Mouse (Mus musculus) cerebellum, adult 11 months (tissue): ENCODE measurements around the gene Cog3.
A peak's percentile ranks its signal among the peaks of the same experiment; 100 is the strongest.
"Not testable (repeated sequence)": the region's sequence is repeated elsewhere in the genome, so short reads cannot be mapped to it uniquely, and the experiment has no call there.

Source experiments
- DNase-seq: peaks from one replicate; pipeline ENCODE4 v3.0.0; 2022

The Cog3 gene

DNA sequence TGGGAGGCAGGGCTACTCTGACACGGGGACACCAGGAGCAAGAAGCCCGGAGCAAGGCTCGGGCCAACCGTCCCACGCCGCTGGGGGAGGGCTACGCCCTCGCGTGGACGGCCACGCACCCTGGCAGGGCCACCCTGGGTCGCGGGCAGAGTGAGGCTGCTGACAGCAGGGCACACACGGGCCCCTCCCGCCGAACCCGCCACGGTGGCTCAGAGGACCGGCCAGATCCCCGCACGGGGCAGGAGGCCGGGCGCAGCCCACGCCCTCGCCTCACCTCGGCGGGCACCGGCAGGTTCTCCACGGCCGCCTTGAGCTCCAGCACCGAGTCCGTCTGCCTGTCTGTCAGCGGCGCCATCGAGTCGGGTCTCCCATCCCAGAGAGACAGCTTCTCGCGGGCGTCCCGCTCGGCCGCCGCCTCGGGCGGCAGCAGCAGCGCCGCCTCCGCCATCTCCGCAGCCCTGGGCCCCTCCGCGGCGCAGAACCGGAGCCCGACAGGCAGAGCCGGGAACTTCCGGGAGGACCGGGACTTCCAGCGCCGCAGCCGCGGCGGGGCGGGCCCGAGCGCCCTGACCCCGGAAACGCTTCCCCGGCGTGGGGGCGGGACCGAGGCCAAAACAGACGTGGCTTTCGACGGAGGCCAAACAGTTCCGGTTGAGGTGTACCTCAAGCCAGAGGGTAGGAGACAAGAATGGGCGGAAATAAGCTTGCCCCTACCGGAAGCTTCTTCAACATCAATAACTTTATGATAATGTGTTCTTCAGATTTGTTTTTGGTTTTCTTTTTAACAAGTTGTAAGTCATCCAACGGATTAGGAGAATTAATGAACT, at the start of gene Cog3:
TSS of gene Cog3 (minus strand) at position 527 of the 827 bp plus-strand sequence.
- DNase-seq, result peak; percentile 97

DNA sequence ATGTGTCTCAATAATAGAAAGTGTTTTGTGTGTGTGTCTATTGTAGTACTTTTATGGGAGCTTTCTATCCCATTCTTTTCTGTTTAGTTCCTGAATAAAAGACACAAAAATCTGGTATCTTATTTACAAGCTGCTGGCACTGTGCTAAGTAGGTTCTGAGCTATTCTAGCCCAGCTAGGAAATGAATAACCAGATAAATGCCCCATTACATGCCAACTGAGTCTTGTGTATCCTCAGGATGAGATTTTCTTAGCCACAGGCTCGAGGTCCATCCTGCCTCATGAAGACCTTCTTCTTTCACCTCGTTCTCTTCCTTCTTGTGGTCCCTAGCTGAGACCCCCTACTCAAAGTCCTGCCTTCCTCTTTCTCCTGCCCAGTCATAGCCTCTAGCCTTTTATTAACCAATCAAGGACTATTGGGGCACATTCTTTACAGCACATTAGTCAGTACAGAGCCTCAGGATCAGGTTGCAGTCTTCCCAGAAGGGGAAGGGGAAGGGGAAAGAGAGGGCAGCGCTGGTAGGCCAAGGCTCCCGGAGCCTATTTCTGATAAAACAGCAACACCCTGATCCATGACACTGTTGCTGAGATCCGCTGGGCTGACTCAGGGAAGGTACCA, 43.6 kb upstream of the Cog3 start:
- no peak for DNase-seq

DNA sequence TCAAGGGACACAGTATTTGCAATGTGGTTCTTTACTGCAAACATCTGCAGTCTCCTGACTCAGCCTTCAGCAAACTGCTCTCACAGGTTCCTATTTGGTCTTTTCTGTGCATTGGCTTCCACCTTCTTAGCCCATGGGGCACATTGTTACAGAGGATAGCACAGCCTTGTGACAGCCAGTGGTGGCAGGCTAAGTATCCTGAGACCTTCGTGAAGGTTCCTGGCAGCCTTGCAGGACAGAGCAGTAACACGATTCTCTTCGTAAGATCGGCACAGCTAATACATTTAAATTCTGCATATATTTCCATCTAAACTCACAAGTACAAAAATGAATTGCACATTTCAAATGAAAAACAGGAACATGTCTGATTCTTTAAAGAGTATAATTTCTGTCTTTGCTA, 41.6 kb upstream of the Cog3 start:
- DNase-seq, result no peak

DNA sequence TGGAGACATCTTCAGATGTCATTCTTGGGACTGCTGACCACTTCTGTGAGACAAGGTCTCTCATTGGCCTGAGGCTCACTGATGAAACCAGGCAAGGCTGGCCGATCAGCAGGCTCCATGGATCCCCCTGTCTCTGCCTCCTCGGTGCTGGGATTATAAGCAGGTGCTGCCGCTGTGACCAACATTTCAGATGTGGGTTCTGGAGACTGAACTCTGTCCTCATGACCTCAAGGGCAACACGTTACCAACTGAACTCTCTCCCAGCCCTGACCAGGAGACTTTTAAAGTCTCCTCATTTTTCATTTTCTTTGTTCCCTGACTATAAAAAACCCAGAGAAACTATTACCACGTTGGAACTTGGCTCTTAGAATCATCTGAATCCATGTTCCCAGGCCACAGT, 40.4 kb upstream of the Cog3 start:
- no peak for DNase-seq

DNA sequence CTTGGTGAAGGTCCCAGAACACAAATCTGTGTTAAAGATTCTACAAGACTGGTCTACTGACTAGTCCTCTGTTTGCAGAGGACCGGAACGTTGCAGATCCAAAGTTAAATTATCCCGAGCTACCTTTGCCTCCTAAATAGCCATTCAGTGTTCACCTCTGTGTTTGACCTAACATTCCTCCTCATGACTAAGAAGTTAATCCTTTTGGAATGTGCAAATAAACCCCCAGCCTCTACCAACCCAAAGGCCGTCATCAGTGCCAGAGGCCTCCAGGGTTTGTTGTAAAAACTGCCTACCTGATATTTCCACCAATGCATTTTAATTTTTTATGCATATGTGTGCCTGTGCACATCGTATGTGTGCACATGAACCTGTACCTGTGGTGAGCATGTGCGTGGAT, 40.0 kb upstream of the Cog3 start:
- no peak for DNase-seq

DNA sequence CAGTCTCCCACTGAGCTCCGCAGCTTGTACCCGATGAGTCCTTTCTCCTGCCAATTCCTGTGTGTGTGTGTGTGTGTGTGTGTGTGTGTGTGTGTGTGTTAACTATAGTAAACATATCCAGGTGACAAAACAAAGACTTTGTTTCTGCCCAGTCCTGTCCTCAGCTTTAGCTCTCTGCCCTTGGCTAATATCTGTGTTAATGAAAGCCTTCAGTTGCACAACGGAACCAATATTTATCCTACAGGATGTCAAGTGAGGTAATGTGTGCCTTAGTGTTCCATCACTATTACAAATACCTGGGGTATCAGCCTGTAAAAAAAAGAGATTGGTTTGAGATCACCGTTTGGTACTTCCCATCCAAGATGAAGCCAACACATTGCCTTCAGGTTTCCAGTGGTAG, 38.8 kb upstream of the Cog3 start:
- DNase-seq, result no peak

DNA sequence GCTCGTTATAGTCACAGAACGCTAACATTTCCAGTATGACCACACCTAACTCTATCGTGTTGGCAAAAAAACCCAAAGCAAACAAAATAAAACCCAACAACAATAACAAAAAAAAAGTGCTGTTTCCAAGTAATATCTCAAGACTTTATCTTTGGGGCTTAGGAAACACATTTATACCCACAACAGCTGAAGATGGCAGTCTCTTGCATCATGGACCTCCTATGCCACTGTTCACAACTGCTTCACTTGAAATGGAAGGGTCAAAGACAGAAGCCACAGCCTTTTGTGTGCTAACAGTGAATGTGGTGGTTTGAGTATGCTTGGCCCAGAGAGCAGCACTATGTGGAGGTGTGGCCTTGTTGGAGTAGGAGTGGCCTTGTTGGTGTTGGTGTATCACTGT, 37.1 kb upstream of the Cog3 start:
- DNase-seq, result no peak

DNA sequence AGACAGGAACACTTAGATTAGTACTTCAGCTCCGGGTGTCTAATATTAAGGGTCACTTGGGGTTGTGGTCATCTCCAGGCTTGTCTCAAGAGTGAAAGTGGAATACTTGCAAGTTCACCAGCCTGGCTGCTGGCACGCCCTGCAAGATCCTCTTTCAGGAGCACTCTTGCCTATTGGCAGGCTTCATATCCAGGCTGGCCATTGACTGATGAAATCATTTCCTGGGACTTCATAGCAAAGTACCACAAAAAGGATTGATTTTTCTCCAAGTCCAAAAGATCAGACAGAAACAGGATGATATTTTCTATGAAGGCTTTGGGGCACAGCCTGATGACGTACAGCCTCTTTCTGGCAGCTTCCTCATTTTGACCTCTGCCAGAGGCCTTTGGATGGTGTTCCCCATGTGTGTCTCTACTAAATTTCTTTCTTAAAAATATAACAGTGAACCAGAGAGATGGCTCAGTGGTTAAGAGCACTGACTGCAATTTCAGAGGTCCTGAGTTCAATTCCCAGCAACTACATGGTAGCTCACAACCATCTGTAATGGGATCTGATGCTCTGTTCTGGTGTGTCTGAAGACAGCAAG, 36.2 kb upstream of the Cog3 start:
- no peak for DNase-seq

DNA sequence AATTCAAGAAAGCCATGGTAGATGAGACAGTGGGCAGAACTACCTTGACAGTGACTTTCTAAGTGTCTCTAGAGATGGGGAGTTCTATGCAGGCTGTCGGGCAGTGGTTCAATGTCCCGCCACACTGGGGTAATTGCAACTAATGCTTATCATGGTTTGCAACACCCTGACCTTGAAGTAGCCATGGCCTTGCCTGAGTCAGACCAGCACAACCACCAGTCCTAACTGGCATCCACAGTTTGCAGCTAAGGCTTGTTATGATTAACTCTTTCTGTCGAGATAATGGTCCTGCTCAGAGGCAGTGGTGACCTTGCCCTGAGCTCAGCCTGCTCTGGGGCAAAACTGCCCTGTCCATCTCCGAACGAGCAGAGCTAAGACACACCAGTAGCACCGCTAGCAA, 35.0 kb upstream of the Cog3 start:
- no peak for DNase-seq

DNA sequence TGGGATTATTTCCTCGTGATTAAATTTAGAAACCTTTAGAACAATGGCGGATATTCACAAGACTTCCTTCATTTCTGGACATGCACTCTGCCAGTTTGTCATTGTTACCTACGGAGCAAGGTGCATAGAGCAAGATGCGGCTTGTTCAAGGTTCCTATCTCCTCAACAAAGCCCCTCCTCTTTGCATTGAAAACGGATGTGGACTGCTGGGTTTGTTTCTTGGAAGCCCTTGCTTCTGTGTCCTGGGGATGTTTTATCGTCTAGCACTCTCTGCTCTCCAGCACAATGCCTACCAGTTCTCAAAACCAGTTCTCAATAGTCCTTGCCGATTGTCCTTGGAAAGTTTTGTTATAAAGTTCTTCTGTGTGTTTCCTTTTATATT, 33.5 kb upstream of the Cog3 start:
- DNase-seq, result no peak

DNA sequence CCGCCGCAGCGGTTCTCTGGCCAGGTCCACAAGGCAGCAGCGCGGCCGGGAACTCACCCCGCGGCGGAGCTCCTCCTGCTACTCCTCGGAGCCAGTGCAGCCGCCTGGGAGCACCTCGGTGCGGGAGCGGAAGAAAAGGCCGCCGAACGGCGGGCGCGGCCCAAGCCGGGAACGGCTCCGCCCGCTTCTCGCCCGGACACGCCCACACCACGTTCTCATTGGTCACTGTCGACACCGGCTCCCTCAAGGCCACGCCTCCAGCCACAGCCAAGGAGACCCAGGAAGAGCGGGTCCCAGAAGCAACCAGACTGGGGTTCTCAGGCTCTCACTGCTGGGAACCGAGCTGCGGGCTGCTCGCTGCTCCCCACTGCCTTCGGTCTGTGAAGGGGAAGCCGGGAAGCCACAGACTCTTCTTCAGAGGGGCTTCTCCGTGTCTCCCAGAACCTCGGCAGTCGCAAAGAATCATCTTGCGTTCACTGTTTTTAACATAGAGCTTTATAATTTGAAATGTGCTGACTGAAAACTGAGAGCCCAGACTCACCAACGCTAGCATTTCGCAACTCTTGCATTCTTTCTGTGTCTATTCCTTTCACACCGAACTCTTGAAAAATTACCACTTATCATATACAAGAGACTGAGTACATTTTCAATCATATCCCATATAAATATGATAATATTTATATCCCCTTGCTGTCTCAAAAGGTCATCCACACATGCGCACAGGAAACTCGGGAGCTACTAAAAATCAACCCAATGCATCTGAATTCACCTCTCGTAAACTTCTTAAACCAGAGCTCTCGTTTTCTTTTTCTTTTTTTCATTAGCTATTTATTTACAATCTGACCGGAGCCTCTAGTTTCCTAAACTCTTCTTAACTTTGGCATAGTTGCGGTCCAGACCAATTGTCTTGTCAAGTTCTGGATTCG, 32.8 kb upstream of the Cog3 start, which contains the start of gene Slc25a30:
TSS of gene Slc25a30 (minus strand) at position 170 of the 926 bp plus-strand sequence.
- peak; percentile 95 for DNase-seq

DNA sequence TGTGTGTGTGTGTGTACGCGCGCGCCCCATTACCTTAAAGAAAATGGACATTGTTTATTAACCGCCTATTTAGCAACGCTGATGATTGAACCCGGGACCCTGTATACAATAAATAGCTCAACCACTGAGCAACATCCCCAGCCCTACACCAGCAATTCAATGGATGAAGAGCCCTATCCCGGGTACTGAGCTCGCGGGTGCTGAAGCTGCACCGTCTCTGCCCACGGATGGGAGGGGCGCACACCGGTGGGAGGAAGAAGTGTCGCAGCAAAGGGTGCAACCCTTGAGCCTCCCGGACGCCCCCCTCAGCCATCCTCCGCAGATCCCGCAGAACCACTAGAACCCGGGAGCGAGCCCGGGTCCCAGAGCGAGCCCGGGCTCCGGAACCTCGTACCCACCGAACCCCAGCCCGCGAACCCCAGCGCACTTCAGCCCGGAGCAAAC, 32.1 kb upstream of the Cog3 start:
- no peak for DNase-seq

DNA sequence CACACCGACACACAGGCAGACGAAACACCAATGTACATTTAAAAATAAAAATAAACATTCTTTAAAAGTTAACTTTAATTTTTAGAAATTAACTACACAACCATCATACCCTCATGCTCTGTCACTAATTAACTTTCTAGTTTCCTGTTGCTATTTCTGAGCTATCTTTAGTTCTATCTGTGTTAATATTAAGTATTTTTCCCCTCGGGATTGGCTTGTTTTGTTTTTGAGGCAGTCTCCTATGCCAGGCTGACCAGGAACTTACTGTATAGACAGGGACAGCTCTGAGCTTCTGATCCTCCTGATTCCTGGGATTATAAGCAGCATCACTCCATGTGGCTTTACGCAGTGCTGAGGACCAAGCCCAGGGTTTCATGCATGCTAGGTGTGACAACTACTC, 25.6 kb upstream of the Cog3 start:
- DNase-seq, result no peak

DNA sequence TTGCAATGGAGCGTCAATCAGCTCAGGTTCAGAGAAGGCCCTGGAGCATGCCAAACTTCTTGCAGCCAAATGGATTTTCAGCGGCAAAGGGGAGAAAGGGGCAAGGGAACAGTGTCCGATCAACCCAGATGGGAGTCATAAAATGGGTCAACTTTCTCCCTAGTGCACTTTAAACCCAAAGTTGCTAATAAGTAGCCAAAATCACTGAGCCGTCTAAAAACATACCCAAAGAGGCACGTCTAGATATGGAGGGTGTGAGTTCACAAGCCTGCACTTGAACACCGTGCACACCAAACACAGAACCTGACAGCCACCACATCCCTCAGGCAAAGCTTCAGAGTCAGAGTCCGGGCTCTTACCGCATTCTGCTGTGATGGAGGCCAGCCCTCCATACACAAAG, 22.3 kb upstream of the Cog3 start:
- no peak for DNase-seq

DNA sequence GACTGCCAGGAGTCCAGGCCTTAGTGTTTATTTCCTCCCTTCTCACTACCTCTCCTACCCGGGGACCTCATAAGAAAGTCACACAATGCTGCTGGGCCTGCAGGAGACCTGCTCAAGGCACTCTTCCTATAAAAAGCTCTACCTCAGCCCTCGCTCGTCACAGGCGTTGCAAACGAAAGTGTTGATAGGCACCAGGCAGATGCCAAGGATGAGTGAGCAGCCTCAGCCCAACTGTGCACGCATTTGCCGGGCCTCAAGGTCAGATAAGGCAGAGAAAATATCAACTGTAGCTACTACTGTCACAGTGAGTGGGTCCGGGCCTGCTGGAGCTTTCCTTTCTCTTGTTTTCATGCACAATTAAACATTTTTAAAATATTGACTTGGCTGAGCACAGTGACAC, 19.1 kb upstream of the Cog3 start:
- no peak for DNase-seq

DNA sequence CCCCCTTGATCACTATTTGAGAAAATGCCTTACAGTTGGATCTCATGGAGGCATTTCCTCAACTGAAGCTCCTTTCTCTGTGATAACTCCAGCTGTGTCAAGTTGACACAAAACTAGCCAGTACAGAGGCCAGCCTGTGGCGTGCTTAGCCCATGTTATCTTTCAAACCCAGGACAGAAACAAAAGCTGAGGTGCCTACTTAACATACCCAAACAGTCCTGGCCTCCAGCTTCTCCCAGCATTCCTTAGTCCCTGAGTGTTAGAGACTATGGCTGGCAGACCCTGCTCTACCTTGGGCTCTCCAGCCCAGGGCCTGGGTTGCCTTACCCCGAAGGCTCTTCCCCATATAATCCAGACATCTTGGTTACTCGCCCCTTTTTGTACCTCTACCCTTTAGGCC, 18.1 kb upstream of the Cog3 start:
- not testable (repeated sequence) for DNase-seq

DNA sequence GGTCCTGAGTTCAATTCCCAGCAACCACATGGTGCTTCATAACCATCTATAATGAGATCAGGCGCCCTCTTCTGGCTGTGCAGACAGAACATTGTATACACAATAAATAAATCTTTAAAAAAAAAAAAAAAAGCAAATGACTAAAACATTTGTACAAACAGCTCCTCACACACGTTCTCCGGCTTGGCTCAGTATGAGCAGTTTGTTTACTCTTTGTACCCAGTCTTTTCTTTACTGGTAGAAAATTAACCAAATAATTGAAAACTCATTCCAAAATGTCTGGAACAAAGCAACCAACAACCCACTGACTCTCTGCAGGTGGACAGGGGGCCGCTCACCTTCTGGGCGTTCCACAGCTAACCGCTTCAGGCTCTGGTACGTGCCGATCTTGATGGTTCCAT, 16.8 kb upstream of the Cog3 start:
- no peak for DNase-seq

DNA sequence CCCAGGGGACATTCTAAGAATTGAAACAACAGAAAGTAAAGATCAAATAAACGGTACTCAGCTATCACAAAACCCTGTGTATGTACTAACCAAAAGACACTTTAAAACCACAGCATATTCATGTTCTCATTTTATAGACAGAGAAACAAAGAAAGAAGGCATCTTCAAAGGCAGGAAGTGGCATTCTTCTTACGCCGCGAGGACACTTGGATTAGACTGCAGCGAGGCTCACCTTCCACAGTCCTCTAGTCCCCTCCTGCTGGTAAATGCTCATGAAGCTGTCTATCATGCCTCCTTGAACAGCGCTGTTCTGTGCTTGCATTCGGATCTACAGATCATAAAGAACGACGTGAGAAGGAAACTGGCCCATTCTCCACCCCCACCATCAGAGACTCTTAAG, 15.0 kb upstream of the Cog3 start:
- DNase-seq, result no peak

DNA sequence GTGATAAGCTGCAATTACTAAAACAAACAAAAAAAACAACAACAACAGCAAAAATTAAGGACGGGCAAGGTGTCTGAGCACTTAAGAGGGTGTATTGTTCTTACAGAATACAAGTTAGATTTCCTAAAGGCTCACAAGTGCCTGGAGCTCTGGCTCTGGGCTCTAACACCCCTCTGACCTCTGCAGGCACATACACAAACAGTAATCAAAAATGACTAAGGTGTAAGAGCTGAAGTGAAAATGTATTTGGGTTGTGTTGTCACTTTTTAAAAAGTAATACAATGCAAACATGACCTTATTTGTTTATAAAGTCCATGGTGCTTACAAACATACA, 13.9 kb upstream of the Cog3 start:
- DNase-seq, result no peak

DNA sequence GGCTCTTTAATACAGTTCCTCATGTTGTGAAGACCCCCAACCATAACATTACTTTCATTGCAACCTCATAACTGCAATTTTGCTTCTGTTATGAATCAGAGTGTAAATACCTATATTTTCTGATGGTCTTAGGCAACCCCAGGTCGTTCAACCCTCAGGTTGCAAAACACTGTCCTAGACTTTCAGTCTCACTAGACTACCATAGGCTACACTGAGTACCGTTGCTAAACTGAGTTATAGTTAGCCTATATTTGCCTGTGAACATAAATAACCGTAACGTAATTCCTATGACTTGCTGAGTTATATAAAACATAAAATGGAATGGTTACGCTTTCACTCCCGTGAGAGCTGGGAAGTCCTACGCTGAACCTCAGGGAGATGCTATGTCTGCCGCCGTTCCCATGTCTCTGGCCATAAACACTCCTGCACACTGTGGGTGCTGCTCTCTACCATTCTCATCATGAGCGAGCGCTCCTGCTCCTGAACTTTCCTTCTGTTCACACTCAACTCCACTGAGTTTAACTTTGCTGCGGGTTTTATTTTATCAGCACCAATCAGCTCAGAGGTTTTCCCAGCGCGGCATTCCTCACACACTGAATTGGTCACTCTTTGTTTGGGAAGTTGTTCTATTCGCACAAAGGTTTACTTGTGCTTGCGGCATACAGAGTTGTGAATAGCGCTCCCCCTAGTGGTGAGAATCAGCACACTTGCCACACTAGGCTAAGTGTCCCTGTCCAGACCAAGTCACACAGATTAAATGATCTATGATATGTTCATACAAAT, 13.4 kb upstream of the Cog3 start:
- DNase-seq, result peak; percentile 61

DNA sequence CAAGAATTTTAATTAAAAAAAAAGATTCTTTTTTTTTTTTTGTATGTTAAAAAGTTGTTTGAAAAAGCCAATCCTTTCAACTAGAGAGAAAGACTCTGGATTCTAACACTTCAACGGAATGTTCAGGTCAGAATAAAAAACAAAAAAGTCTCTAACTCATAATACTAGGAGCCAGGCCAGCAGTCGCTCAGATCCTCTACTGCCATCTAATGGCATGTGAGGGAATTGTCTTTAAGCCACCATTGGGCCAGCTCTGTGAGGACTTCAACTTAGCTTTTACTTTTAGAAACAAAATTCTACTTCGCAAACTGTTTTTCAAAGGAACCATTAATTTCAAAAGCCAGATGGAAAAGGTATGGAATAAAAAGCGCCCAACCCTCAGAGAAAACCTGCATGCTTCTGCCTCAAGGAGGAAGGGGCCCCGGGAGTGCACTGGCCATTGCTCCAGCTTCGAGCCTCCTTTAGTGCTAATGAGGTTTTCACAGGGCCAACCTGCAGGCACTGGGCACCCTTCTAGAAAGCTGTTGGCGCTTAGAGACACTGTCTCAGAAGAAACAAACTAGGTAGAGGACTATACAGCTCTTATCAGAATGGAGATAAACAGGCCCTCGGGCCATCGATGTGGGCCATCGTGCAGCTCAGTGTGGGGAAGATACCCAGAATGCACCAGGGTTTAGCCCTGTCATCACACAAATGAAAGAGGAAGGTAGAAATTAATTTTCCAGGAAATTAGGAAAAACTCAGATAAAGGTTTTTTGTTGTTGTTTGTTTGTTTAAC, 6.9 kb upstream of the Cog3 start:
- DNase-seq, result peak; percentile 35

DNA sequence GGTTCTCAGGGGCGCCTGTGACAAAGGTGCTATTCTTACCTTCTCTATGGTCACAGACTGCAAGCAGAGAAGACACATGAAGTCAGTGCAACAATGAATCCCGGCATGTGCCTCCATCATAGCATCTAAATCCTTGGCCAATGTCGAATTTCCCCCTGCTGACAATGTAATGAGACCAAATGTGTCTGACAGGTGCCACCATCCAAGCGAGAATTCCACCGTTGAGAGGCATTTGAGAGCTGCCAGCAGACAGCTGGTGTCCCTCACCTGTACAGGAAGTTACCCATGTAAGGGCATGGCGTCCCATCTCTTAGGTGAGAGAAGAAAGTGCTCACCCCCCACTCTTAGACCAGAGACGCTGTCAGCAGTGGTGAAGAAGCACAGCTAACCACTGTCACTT, 4.1 kb upstream of the Cog3 start:
- peak; percentile 82 for DNase-seq
